Mouse (Mus musculus) heart, adult 9 months (tissue): ENCODE results near the gene Pum1.

Source experiments
- DNase-seq, 2 experiments: peaks; one replicate each; pipeline ENCODE4 v3.0.0; 2022; ENCODE audit warnings: low spot score in 2 of 2

Gene Pum1

DNA sequence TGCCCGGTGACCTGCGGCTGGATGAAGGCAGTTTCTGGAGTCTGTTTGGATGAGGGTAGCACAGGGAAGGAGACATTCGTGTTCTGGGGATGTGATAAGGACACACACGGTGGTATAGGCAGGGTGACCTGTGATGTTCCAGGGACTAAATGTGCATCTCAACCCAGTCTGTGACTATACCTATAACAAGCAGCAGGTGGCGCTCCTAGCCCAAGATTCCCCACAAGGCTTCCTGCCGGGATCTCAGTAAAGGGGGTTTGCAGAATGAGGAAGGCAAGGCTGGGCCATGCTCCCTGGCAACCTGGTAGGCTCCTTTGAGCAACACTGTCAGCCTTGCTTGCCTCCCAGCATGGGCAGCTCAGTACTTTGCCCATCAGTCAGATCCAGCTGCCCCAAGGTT is 127.1 kb downstream of the Pum1 start:
- DNase-seq: peak; percentile 76 to 85

DNA sequence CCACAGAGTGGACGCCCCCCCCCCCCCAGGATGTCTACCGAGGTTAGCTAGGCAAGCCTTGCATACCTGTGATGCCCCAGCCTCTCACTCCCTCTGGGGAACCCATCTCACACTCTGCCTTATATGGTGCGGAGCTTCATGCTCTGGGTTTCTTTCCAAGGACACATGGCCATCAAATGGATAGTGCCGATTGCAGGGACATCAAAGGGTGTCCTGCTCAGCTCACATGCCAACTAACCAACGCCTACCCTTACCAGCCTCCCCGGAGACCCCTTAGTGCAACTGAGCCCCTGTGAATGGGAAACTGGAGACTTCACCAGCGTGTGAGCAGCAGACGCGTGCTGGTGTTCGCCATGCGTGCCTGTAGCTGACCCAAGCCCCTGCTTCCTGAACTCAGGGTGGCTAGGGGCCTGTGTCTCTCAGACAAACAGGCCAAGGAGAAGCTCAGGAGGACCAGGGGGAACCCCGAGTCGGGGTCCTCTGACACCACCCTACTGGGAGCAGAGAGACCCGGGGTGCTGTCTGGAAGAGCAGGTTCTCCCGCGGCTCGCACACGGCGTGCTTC is 128.8 kb downstream of the Pum1 start:
- DNase-seq: no peak

DNA sequence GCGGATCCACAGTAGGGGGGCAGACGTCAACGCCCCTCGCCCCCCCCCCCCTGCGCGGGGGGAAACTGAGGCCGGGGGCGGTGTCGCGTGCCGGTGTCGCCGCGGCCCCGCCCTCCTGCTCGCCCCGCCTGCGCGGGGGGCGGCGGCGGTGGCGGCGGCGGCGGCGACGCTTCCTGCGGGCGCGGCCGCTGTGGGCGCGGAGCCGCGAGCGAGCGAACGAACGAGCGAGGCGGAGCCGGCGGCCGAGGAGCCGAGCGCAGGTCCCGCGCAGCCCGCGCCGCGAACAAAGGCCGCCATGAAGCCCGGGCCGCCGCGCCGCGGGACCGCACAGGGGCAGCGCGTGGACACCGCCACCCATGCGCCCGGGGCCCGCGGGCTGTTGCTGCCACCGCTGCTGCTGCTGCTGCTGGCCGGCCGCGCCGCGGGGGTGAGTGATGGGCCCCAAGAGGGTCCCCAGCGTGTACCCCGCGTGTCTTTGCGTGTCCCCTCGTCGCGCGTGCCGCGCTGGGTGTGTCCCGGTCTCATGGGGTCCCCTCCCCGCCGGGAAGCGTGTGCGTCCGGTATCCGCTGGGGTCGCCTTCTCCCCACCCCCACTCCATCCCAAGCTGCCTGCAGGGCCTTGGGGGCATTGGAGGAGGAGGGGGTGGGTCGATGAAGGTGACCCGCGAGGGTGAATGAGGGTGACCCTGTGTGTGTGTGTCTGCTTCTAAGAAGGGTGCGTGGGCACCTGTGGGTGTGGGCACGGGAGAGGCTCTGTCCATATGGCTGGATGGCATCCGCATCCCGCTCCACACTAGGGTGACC is 129.5 kb downstream of the Pum1 start, which contains the start of gene Sdc3:
TSS of gene Sdc3 (plus strand) at position 162 of the 804 bp plus-strand sequence.
- no peak for DNase-seq

DNA sequence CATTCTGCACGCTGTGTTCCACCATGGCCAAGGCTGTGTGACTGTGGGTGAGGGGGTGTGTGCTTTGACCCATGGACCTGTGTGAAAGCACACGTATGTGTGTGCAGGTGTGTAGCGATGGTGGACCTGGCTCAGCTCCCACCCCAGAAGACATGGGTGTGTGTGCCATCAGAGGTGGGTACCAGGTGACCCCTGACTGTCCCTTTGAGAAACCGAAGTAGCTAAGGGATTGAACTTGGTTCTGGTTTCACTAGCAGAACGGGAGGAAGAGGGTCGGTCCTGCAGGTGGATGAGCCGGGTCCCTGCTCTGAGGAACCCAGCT is 130.0 kb downstream of the Pum1 start:
- no peak for DNase-seq

DNA sequence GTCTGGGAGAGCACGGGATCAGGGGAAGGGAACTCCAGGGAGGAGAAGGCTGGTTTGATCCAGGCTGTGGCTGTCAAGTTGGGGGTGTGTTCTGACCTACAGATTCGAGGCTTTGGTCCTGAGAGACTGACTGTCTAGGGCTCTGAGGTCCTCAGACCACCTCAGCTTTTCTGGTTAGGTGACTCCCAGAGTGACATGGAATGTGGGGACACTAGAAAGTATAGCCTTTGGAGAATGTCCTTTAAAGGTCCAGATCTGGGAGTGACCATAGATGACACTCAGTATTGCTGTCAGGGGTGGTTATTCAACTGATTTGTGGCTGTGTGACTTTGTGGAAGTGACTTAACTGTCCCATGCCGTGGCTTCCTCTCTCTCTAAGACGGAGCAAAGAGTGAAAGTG is 131.7 kb downstream of the Pum1 start:
- DNase-seq: no peak

DNA sequence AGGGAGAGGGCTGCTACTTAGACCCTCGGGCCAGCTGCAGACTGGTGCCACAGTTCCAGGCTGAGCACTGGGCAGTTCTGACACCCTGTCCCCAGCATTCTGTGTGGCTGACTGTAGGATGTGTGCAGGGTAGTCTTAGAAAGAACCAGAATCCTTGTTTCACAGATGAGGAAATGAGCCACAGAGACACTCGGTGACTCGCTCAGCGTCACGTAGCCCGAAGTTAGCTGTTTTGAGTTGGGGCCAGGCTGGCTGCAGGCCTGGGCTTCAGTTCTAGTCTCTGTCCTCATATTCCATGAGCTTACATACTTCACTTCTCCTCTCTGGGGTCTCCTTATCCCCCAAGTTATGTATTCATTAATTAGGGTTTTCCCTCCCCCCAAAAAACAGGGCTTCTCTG is 132.8 kb downstream of the Pum1 start:
- DNase-seq: no peak

DNA sequence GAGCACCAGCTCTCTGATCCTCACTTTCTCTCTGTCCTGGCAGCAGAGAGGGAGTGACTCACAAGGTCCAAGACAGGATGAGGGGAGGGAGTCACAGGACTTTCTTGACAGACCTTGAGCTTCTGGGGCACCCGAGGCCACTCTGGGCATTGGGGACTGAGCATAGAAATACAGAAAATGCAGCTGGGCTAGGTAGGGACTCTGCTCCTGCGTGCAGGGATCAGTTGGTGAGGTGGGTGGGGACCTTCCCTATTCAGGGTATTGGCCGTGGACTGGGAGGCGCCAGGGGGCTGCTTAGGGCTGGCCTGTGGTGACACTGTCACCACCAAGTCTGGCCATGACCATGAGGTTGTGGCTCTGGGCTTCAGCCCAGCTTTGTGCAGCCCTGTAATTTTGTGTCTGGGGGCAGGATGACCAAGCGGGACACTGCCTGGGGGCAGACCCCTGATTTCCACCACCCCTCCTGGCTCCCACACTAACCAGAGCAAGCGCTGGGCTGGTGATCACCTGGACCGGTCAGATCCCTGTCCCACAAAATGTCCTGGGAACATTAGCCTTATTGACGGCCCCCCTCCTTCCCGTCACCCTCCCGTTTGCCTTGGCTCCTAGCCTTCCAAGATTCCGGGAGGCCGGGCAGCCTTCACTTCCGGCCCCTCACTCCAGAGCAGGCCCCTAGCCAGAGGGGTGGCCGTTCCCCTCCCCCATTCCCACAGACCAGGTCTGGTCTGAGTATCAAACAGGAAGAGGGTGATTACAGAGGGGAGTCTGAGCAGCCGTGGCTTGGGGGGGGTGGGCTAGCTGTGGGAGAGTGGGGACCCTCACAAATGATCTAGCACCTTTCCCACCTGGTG is 134.3 kb downstream of the Pum1 start:
- DNase-seq: peak; percentile 66 to 75

DNA sequence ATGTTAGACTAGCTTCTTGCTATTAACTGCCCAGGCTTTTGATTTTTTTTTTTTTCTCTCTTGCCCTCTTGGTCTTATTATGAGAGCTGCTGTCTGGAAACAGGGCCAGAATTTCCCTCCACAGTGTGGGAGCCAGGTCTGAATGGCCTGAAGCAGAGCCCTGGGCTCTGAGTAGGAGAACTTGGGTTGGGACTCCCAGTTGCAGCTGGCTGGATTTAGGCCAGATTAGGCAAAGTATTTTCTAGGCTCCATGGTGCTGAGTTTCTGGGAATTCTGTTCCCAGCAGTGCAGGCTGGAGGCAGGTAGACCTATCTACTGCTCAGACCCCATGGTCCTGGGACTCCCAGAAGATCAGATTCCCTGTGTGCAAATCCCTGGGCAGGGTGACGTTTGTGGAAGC is 135.3 kb downstream of the Pum1 start:
- peak in 1 of 2 experiments; percentile 60 for DNase-seq

DNA sequence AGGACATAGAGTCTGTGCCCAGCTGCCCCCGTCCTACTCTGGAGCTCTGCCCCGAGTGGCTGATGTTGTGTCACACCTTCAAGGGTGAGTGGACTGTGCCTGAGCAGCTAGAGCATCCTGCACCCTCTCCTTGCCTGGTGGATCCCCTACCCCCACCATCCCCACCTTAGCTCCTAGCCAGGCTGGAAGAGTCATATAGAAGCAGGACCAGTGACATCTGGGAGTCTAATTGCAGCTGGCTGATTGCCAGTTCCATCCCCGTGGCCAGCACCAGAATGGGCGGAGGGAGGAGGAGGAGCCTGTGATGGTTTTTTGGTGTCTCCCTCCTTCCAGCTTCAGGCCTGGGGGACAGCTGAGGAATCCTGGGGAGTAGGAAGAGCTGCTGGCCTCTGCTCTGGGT is 136.0 kb downstream of the Pum1 start:
- peak in 1 of 2 experiments; percentile 52 for DNase-seq

DNA sequence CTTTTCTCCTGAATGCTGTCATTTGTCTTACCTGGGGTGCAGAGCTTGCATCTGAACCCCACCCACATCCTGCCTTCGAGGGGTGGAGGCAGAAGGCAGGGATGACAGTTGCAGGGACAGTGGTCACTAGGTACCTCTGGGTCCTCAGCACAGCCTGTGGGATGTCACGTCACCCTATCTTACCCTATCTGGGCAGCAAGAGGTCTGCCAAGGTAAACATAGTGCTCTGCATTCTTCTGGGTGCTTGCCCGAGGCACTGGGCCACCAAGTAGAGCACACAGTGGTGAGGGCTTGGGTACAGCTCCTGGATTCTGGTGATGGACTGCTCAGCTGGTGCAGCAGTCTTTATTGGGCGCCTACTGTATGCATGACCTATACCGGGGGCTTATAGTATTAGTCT is 136.5 kb downstream of the Pum1 start:
- no peak for DNase-seq

DNA sequence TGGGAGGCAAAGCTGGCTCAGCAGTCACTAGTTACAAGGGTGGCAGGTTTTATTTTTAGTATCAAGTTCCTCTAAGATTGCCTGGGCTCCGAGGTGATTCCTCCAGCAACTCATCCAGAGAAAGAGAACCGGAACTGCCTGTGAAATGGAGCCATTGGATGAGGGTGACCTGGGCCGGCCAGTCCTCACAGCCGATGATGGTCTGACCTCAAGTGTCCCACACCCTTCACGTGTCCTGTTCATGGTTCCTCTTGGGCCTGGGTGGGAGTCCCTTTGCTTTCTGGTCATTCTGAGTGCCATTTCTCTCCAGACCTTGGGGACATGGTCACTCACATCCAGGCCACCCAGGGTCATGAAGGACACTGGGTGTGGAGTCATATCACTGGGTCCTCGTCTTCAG is 137.0 kb downstream of the Pum1 start:
- no peak for DNase-seq

DNA sequence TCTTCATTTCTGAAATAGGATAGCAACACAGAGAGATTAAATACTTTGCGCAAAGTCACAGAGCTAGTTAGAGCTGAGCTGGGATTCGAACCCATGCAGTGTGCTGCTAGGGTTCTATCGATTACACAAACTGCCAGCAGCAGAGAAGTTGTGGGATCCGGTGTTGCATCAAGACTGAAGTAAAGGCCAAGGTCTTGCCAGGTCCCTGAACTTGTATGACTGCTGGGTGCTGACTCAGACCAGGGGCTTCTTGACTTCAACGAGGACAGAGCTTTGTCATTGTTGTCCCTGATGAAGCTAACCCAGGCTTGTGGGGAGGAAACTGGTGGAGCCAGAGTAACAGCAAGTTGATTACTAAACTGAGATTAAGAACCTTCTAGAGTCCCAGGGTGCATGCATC is 138.1 kb downstream of the Pum1 start:
- DNase-seq: no peak

DNA sequence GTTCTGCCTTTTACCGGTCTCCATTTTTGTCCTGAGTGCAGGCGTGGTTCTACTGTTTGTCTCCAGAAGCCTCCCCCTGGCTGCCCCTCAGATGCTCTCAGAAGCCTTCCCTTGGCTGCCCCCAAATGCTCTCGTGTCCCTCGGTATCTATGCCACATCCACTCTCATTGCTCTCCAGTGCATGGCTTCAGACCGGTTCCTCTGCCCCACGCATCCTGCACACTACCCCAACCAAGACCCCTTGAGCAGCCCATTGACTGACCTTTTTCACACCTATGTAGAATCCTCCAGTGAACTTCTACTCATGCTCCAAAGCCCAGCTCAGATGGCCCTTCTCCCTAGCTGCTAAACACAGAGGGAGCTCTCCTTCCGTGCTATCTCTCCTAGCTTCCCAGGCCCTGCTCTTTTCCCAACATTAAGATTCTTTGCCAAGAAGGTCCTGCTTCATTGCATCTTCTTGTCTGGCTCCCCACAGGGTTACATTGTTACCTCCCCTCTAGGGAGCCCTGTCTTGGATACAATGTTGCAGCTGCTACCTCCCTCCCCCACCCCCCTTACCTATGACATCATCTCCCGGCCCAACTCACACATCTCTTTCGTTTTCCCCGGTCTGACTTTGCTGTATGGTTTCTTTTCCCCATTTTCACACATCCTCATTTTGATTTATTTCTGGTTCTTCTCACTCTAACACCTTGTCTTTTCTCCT is 138.7 kb downstream of the Pum1 start:
- DNase-seq: peak; percentile 61 to 70

DNA sequence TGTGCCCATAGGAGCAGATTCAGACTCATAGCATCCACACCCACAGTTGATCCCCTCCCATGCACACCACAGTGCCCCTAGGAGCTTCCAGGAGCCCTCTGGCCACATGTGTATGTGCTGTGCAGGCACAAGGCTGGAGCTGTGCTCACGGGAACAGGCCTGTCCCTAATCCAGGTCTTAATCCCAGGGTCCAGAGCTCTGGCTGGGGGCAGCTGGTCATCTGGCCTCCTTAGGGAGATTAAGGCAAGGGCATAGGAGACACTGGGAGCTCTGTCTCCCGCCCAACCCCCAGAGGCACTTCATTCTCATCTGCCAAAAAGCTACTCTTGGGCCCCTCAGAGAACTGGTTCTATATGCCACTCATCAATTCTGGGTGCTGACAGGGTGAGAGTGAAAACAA is 140.5 kb downstream of the Pum1 start:
- DNase-seq: no peak

DNA sequence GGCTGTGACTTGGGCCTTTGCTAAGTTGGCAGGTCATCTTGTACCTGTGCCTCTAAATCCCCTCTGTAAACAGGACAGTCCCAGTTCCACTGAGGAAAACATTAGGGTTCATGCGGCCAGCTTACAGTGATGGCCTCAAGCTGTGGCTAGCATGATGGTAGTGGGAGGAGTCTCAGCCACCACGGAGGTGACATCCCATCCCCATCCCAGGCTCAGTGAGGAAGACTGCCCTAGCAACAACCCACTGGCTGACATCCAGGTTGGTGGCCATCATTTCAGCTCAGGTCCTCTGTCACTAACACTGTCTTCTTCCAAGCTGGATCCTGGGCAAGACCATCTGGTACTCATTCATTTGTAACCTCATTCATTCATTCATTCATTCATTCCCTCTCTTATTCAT is 141.2 kb downstream of the Pum1 start:
- DNase-seq: no peak

DNA sequence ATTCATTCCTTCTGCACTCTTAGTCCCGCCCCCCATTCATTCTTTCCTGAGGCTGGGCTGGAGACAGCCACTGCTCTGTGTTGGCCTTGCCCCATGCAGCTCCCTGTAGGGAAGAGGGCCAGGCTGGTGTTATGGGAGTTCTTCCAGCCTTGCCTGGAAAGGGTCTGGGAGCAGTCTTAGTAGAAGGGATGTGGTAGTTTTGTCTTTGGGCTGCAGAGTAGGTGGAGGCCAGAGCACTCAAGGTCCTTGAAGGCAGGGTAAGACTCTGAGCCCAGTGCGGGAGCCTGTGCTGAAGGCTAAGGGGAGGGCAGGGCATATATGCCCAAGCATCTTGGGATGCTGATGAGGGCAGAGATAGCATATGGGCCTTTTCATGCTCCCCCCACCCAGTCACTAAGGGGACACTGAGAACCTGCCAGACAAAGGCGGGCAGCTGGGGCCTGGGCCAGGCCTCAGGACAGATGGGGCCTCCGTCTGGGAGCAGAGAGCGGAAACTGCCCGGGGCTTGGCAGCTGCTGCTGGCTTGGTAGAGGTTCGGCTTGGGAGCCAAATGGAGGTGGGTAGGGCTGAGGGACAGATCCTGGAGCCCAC is 141.7 kb downstream of the Pum1 start:
- peak in 1 of 2 experiments; percentile 49 for DNase-seq

DNA sequence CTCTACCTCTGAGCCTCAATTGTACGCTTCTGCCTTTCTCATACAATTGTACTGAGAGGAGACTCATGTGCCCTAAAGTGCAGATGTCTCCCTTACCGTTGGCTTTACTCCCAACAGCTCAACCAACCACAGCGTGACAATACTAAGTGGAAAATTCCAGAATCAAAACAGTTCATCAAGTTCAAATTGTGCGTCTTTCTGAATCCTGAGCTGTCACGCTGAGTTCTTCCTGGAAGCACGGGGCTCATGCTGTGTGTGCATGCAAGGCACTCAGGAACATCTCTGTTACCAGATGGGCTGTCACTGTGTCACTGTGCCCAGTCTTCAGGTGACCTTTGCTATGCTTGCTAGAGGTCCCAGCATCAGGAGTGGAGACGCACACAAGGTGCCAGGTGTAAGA is 142.6 kb downstream of the Pum1 start:
- DNase-seq: no peak

DNA sequence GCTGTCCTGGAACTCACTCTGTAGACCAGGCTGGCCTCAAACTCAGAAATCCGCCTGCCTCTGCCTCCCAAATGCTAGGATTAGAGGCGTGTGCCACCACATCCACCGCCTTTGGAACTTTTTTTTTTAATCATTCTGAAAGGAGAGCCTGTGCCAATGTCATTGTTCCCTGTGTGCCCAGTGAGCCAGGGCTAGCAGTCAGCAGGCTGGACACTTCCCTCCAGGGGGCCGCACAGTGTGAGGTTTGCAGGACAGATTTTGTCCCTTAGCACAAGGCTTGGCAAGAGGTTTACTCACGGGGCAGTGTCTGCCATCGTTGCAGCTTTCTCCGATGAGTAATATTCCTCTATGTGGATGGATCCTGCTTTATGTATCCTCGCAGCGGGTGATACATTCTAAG is 143.6 kb downstream of the Pum1 start:
- no peak for DNase-seq

DNA sequence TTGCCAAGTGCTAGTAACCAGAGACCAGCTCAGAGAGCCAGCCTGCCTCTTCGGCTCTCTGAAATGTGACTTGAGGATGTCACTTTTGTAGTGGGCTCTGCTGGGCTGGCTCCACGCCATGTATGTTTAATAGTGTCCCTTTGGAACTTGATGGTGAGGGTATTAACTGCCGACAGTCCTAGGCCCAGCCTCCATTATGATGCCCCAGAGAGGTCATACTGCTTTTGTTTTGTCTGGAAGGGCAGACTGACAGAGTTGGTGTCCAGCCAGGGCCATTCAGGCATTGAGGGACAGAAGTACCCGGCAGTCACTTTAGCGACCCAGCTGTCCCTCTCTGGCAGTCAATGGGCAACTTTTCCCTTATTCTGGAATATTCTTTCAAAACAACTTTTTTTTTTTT is 146.7 kb downstream of the Pum1 start:
- DNase-seq: no peak

DNA sequence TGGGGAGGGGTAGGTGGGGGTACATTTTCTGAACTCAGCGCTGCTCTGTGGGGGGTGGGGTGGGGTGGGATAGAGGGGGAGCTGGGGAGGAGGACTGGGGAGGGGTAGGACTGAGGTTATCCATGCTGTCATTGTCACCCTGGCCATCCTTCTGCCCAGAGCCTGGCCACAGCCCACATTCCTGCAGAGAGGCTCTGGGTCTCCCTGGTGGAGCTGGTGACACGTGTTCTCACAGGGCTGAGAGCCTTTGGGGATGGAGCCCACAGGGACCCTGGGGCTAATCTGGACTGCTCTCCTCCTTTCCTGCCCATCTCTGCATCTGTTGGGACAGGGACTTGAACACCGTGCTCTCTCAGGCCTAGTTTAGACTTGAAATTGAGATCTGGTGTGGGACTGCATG is 147.7 kb downstream of the Pum1 start:
- no peak for DNase-seq

DNA sequence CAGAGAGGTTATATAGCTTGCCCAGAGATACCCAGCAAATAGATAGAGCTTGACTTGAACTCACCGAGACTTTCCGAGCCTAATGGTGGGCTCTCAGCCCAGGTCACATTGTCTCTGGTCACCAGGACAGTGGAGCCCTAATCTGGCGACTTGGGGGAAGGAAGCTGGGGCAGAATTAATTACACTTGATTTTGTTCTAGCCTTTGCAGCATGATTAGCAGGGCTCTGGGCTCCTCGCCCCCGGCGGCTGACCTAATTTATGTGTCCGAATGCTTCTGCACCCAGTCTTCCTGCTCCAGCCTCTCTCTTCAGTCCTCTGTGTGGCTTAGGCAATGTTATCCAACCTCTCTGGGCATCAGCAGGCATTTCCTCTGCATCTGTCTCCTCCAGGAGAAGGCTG is 148.3 kb downstream of the Pum1 start:
- DNase-seq: no peak

DNA sequence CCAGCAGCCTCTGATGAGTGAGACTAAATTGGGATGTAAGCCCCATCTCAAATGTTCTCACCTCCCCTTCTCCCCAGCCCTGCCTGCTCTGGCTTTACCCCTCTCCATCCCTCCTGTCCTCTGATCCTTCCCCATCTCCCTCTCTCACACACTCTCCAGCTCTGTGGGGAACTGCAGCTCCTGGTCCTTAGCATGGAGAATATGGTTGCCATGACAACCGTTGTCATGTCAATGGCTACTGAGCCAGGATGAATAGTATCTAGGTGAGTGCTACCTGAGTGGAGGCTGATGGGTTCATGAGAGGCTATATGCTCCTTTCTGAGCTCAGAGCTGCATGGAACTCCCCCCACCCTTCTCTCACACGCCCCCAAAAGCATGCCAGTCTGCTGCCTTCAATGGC is 150.8 kb downstream of the Pum1 start:
- no peak for DNase-seq
